Mouse (Mus musculus) bone marrow, adult 2 months (tissue): ENCODE data around the gene Hoxd9.

Experiments
- CTCF ChIP-seq: fragments of 200-500 bp; IDR thresholded peaks from 2 replicates; pipeline ENCODE4 v1.5.1; 2011; ENCODE audit warnings: low read length, control low read depth; ENCODE audit not compliant: control insufficient read depth, insufficient read depth
- POLR2A ChIP-seq: fragments of 200-500 bp; IDR thresholded peaks from 2 replicates; pipeline ENCODE4 v1.6.1; 2011; ENCODE audit warnings: low read depth, mild to moderate bottlenecking, control low read depth, low read length, borderline replicate concordance; ENCODE audit not compliant: control insufficient read depth

DNA sequence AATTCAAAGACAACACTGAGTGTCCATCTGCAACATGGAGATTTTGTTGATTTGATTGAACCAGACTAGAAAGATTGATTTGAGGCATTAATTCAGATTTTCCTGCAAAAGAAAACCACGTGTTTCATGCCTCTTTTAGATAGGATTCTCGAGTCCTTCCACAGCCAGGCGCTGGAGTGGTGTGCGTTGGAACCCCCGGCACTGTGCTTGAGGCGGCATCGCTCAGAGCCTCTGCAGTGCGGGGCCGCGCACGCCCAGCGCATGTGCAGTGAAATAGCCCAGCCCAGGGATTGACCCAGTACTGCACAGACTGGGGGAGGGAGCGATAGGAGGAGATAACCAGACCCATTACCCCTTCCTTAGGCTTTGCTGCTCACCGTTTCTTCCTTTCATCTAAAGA is 17.4 kb downstream of the Hoxd9 start:
- no peak for TF ChIP-seq POLR2A
- no peak for TF ChIP-seq CTCF
